Mouse (Mus musculus) liver, embryonic 14.5 days (tissue): ENCODE measurements at regions not wholly inside any gene's neighbourhood (a gene's known extent, or its start where the extent isn't known, plus 50 kb on each side); places are given as distances from the start of the nearest gene placed in this dataset.

Experiments
- CTCF ChIP-seq: IDR thresholded peaks from 2 replicates; pipeline ENCODE4 v1.5.1; 2016; ENCODE audit warnings: antibody characterized with exemption, low read depth, control low read depth
- EP300 ChIP-seq: IDR thresholded peaks from 2 replicates; pipeline ENCODE4 v1.6.1; 2016; ENCODE audit warnings: antibody characterized with exemption, low read depth

DNA sequence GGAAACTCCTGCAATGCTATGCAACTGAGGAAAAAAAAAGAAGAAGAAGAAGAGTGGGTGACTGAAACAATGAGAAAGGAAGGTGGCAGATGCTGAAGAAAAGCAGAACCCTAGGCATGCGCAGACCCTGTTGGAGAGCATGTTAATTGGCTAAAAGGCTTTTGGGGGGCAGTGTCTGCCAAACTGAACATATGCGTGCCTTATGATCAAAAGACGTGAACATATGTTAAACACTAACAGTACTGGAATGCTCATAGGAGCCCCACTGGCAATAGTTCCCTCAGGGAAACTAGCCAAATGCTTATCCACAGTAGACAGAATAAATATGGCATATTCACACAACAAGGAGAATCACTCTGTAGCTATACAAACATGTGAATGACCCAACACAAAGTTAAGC, 140.0 kb downstream of the Ibtk start:
- TF ChIP-seq CTCF (no peak), EP300 (no peak)
